Comparison of ENCODE assay signal across 26 mouse cellular contexts in genomic region chr13:47921044-47921443, GRCm38 (mm10).
"Had no signal": no experiment of that assay in that cellular context is flagged by ENCODE, and none has a peak within 500 bp of the region (broad histone marks: within the 10 kb centered on the region; RNA-seq: fewer than 3 reads in every experiment).

No protein-coding gene starts in this region.

- H3K27ac ChIP-seq: gastrocnemius, adult 2 months; heart, embryonic 10.5 days; hindbrain, embryonic 10.5 days; hindbrain, embryonic 12.5 days; hindbrain, embryonic 14.5 days; intestine, embryonic 15.5 days; layer of hippocampus, adult 2 months; left cerebral cortex, adult 2 months; limb, embryonic 10.5 days; limb, embryonic 12.5 days; liver, embryonic 13.5 days had no signal

- H3K9ac ChIP-seq: heart, embryonic 12.5 days; hindbrain, embryonic 12.5 days; hindbrain, embryonic 14.5 days; intestine, embryonic 15.5 days; limb, embryonic 12.5 days; liver, embryonic 13.5 days had no signal

- H3K4me2 ChIP-seq: heart, embryonic 12.5 days; hindbrain, embryonic 12.5 days; hindbrain, embryonic 14.5 days; intestine, embryonic 15.5 days; limb, embryonic 12.5 days; liver, embryonic 11.5 days; liver, embryonic 13.5 days had no signal

- H3K4me1 ChIP-seq: heart, embryonic 10.5 days; heart, embryonic 12.5 days; hindbrain, embryonic 10.5 days; hindbrain, embryonic 12.5 days; intestine, embryonic 15.5 days; limb, embryonic 10.5 days; limb, embryonic 12.5 days; liver, embryonic 13.5 days had no signal

- H3K27me3 ChIP-seq: heart, embryonic 12.5 days; hindbrain, embryonic 12.5 days; intestine, embryonic 15.5 days; limb, embryonic 12.5 days; liver, embryonic 13.5 days had no signal

- ATAC-seq: hindbrain, embryonic 16.5 days; inflammation-experienced regulatory T-cells, adult 6 months; intestine, embryonic 15.5 days; intestine, postnatal 0 days had no signal

- H3K9me3 ChIP-seq: intestine, embryonic 15.5 days; limb, embryonic 10.5 days had no signal

- DNase-seq: gastrocnemius, adult 2 months; gastrocnemius, postnatal 10 days; gastrocnemius, postnatal 25 days; heart, adult 18-20 months; heart, postnatal 10 days; heart, postnatal 4 days; kidney, adult 18-20 months; kidney, adult 9 months; kidney, postnatal 25 days; kidney, postnatal 4 days; liver; liver, embryonic 13.5 days had no signal

- H3K36me3 ChIP-seq: heart, embryonic 10.5 days; heart, embryonic 12.5 days; hindbrain, embryonic 10.5 days; hindbrain, embryonic 12.5 days; intestine, embryonic 15.5 days; limb, embryonic 10.5 days; limb, embryonic 12.5 days; liver, embryonic 13.5 days had no signal

- H3K4me3 ChIP-seq: gastrocnemius, adult 2 months; heart, embryonic 10.5 days; heart, embryonic 12.5 days; hindbrain, embryonic 10.5 days; hindbrain, embryonic 12.5 days; intestine, embryonic 15.5 days; layer of hippocampus, adult 2 months; left cerebral cortex, adult 2 months; limb, embryonic 10.5 days; limb, embryonic 12.5 days; liver, embryonic 13.5 days had no signal
